Mouse (Mus musculus) heart, adult 2 months (tissue): ENCODE data around the gene D430019H16Rik. TPM values are rescaled to one million over a fixed set of nuclear protein-coding genes. Genes with fewer than 3 reads are reported as not detected.

Source experiments
- DNase-seq, 2 experiments: peaks; one replicate each; pipeline ENCODE4 v3.0.0; 2021
- H3K27ac ChIP-seq: fragments of 200-600 bp; 2 replicates; pipeline ENCODE4 v1.8.1; 2022
- H3K27me3 ChIP-seq: fragments of 200-500 bp; 2 replicates; pipeline ENCODE4 v1.6.1; 2012; ENCODE audit warnings: mild to moderate bottlenecking, low read length, inconsistent platforms, mixed read lengths; ENCODE audit not compliant: control insufficient read depth, insufficient read depth
- H3K36me3 ChIP-seq: fragments of 200-500 bp; 2 replicates; pipeline ENCODE4 v1.6.1; 2012; ENCODE audit warnings: low read length, inconsistent platforms; ENCODE audit not compliant: control insufficient read depth, insufficient read depth
- H3K4me1 ChIP-seq: fragments of 200-500 bp; 2 replicates; pipeline ENCODE4 v1.6.1; 2011; ENCODE audit warnings: low read length; ENCODE audit not compliant: control insufficient read depth, insufficient read depth
- H3K4me3 ChIP-seq: fragments of 200-600 bp; 2 replicates; pipeline ENCODE4 v1.8.1; 2022
- H3K79me2 ChIP-seq: fragments of 200-500 bp; replicated peaks from 2 replicates; pipeline ENCODE4 v1.6.1; 2012; ENCODE audit warnings: mild to moderate bottlenecking, inconsistent platforms, low read length, moderate library complexity, mixed read lengths; ENCODE audit not compliant: control insufficient read depth, insufficient read depth
- H3K9ac ChIP-seq: fragments of 200-500 bp; 2 replicates; pipeline ENCODE4 v1.6.1; 2012; ENCODE audit warnings: low read depth, mild to moderate bottlenecking, control low read depth, inconsistent platforms, low read length, mixed read lengths
- CTCF ChIP-seq: fragments of 200-600 bp; IDR thresholded peaks from 2 replicates; pipeline ENCODE4 v1.8.1; 2022; ENCODE audit warnings: antibody characterized with exemption, mild to moderate bottlenecking, moderate library complexity
- EP300 ChIP-seq: fragments of 200-500 bp; IDR thresholded peaks from 2 replicates; pipeline ENCODE4 v1.6.1; 2011; ENCODE audit warnings: low read depth, low read length, control low read depth; ENCODE audit not compliant: insufficient read depth
- POLR2A ChIP-seq: fragments of 200-500 bp; IDR thresholded peaks from 2 replicates; pipeline ENCODE4 v1.6.1; 2011; ENCODE audit warnings: mild to moderate bottlenecking, low read depth, low read length, control low read depth; ENCODE audit not compliant: insufficient read depth
- WGBS: fragments of 180-500 bp; shearing (Covaris S2); methylation state at CpG from one replicate; pipeline ENCODE4 v1.1.7; 2018; 5-methylcytosine and 5-hydroxymethylcytosine counted together
- intact Hi-C: fragments of 180-260 bp; cut with DNase I; formaldehyde crosslinking; loops from one replicate; pipeline ENCODE4 v1.15.1; 2025
- polyA plus RNA-seq: library from polyadenylated mRNA; depleted of rRNA; stranded (reverse); fragments of >200 nt; gene quantifications from 2 replicates; pipeline ENCODE4 v1.2.3, GENCODE M21; 2012
- total RNA-seq, 2 experiments: library from RNA; stranded (reverse); gene quantifications; 2 replicates each; pipeline ENCODE4 v1.2.3; 2021

D430019H16Rik gene
- total and polyA plus RNA-seq, 3 experiments, result 0.14 to 1.0 (median 0.16) TPM

DNA sequence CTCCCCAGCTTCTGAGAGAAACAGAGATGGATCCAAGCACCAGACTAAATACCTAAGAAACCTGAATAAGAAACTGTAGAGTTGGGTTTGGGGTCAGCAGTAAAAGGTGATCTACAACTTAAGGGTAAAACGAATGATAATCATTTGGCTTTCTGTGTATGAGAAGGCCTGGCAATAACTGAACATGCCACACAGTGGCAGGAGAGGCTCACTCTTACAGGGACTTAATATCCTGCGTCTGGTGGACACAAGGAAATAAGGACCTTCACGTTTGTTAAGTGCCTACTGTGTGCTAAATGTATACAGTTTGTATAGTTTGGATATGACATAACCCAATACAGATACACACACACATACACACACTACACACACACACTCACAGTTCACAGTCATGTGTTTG is 21.8 kb upstream of the D430019H16Rik start:
- TF ChIP-seq EP300 (no peak), CTCF (peak; percentile 49)
- no peak overlapping the region for H3K27ac ChIP-seq
- no peaks in the 10 kb centered on the region for H3K27me3 ChIP-seq
- H3K9ac ChIP-seq, result no peak overlapping the region
- no peak overlapping the region for H3K4me3 ChIP-seq
- H3K79me2 ChIP-seq, result no peaks in the 10 kb centered on the region
- no peak for DNase-seq
- intact Hi-C loops, result no loop called here
- H3K36me3 ChIP-seq, result no peaks in the 10 kb centered on the region
- no peaks in the 10 kb centered on the region for H3K4me1 ChIP-seq
- WGBS, result 35% methylated on average over 3 of the region's 3 CpGs

DNA sequence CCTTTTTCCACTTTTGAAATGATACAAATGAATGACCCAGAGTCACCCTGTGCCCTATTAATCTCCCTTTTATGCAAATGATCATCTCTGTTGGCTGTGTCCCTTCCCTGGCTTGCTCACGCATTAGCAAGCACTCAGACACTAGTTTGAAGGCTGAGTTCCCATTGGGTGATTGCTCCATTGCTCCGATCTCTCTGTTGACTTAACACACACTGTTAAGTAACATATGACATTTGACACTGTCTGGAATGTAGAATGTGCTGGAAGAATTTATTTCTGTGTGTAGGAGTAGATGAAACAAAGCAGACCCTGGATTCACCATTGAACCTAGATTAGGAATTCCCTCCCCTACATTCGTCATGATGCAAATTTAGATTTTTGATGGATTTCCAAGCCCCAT is 20.8 kb upstream of the D430019H16Rik start:
- H3K4me1 ChIP-seq, result no peaks in the 10 kb centered on the region
- no peaks in the 10 kb centered on the region for H3K27me3 ChIP-seq
- DNase-seq, result no peak
- WGBS, result 44% methylated on average over 3 of the region's 3 CpGs
- no peaks in the 10 kb centered on the region for H3K36me3 ChIP-seq
- intact Hi-C loops, result no loop called here
- no peak for TF ChIP-seq CTCF
- TF ChIP-seq POLR2A, result no peak
- no peak for TF ChIP-seq EP300
- H3K9ac ChIP-seq, result no peak overlapping the region
- no peak overlapping the region for H3K4me3 ChIP-seq
- no peak overlapping the region for H3K27ac ChIP-seq
- H3K79me2 ChIP-seq, result no peaks in the 10 kb centered on the region

DNA sequence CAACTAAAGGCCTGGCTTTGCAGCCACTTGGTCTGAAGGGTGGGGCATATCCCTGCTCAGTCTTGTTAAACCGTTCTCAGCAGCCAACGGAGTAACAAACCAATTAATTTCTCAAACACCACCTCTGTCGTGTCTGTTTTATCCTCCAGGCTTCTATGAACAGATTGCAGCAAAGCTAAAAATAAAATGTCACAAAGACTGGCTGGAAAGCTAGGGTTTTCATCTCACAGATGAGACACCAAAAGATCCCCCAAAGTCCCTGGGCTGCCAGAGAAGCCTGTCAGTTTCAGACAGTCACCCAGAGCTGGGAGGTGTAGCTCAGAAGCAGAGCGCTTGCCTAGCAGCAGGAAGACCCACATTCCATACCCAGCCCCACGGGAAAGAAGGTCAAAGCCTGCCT is 15.4 kb upstream of the D430019H16Rik start:
- H3K79me2 ChIP-seq, result no peaks in the 10 kb centered on the region
- no peaks in the 10 kb centered on the region for H3K36me3 ChIP-seq
- DNase-seq, result no peak
- H3K27ac ChIP-seq, result no peak overlapping the region
- 41% methylated on average over 5 of the region's 5 CpGs for WGBS
- no peaks in the 10 kb centered on the region for H3K27me3 ChIP-seq
- H3K9ac ChIP-seq, result no peak overlapping the region
- no peaks in the 10 kb centered on the region for H3K4me1 ChIP-seq
- TF ChIP-seq POLR2A, result no peak
- no peak for TF ChIP-seq CTCF
- intact Hi-C loops, result no loop called here
- H3K4me3 ChIP-seq, result no peak overlapping the region

DNA sequence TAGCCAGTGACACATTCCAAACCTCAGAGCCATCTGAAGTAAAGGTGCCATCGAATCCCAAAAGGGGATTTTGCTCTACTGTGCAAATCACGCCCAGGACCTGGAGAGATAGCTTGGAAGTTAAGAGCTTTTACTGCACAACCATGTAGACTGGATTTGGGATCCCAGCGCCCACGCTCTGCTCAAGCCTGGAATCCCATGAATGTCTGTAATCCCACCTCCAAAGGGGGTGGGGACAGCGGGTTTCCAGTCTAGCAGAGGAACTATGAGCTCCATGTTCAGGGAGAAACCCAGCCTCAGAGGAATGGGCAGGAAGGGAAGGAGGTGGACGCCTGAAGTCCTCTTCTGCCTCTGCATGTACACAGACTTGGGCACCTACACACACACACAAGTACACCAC is 13.7 kb upstream of the D430019H16Rik start:
- Histone ChIP-seq H3K27me3 (no peaks in the 10 kb centered on the region), H3K4me3 (no peak overlapping the region), H3K27ac (no peak overlapping the region), H3K36me3 (no peaks in the 10 kb centered on the region), H3K79me2 (no peaks in the 10 kb centered on the region), H3K4me1 (no peaks in the 10 kb centered on the region), H3K9ac (no peak overlapping the region)
- TF ChIP-seq CTCF (no peak), POLR2A (no peak), EP300 (no peak)
- WGBS, result 67% methylated on average over 6 of the region's 6 CpGs
- no peak for DNase-seq
- intact Hi-C loops, result no loop called here

DNA sequence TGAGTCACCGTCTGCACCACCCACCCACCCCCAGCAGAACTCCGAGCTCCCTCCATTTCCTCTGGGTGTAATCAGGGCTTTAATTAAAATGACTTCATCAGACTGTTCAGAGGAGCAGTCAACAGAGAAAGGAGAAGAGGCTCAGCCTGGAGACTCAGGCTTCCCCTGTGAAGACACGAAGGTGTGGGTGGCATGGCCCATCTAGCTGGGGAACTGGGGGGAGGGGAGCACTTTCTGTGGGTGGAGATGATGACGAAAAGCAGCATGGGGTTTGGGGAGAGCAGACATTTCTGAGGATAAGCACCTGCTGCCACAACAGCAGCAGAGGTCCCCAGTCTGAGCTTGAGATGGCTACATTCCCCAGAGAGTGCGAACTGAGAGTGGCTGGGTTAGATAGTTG is 10.1 kb upstream of the D430019H16Rik start:
- 51% methylated on average over 5 of the region's 5 CpGs for WGBS
- no peak overlapping the region for H3K27ac ChIP-seq

DNA sequence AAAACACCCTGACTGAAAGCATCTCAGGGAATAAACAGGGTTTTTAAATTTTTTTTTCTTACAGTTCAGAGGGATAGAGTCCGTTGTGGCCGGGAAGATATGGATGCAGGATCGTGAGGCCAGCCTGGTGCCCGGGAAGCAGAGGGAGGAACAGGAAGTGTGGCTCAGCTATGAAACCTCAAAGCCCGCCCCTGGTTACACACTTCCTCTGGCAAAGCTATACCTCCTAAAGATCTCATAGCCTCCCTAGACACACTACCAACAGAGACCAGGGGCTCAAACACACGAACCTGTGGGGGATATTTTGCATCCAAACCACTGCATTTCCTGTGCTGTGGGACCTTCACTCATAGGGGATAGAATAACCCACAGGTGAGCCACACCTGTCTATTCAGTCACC is 7.9 kb upstream of the D430019H16Rik start:
- 41% methylated on average over 6 of the region's 6 CpGs for WGBS
- Histone ChIP-seq H3K36me3 (no peaks in the 10 kb centered on the region), H3K9ac (no peak overlapping the region), H3K27me3 (no peaks in the 10 kb centered on the region), H3K4me3 (no peak overlapping the region), H3K27ac (no peak overlapping the region), H3K79me2 (no peaks in the 10 kb centered on the region), H3K4me1 (no peaks in the 10 kb centered on the region)
- intact Hi-C loops, result no loop called here
- DNase-seq, result no peak
- TF ChIP-seq CTCF (no peak), EP300 (no peak), POLR2A (no peak)

More for the DNA sequence above, 10.1 kb upstream of the D430019H16Rik start:
- no peaks in the 10 kb centered on the region for H3K27me3 ChIP-seq
- no peak overlapping the region for H3K4me3 ChIP-seq
- H3K36me3 ChIP-seq, result no peaks in the 10 kb centered on the region
- no peak for DNase-seq
- H3K79me2 ChIP-seq, result no peaks in the 10 kb centered on the region
- TF ChIP-seq EP300 (no peak), CTCF (no peak), POLR2A (no peak)
- intact Hi-C loops, result no loop called here
- no peaks in the 10 kb centered on the region for H3K4me1 ChIP-seq
- H3K9ac ChIP-seq, result no peak overlapping the region
